Mouse (Mus musculus): ENCODE data around the gene Gm43720.
A peak's percentile ranks its signal among the peaks of the same experiment; 100 is the strongest.

Gm43720 gene

DNA sequence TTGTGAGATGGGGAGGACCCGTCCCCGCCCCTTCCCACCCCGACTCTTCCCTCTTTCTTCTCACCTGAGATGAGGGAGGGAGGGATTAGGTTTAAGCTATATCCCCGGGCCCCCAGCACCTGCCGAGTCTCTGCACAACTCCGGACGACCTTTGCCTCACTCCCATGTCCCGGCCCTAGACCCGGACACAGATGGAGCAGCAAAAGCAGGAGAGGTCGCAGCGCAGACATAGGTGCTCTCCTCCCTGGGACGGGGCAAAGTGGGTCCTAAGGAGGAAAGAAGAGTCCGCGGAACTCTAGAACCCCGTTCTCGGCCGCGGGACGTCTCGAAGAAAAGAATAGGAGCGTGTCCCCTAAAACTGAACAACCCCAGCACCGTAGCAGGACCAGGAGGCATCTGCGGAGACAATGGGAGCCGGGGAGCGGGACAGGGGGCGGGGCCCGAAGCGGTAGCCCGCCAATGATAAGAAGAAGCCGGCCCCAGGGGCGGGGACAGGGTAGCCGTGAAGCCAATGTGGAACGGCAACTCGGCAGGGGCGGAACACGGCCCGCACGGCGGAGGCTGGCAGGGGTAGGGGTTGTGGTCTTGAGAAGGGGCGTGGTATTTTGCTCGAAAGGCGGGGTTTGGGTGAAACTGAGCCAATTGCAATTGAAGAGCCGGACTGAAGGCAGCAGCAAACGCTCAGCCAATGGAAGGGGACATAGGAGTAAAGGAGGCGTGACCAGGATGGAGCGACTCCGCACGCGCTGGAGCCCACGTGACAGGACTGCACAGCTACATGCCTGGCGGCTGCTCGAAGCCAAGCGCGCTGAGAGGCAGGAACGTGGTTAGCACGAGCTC is at the start of gene Gm43720, which contains the start of the genes Gpc2 and Stag3:
TSS of gene Gm43720 (minus strand) at position 374 of the 840 bp plus-strand sequence.
TSS of gene Gpc2 (minus strand) at position 421 of the 840 bp plus-strand sequence.
TSS of gene Stag3 (plus strand) at position 656 of the 840 bp plus-strand sequence.
- DNase-seq (ENCODE audit: low spot score in 2 of 2): peak; percentile 51 to 69

DNA sequence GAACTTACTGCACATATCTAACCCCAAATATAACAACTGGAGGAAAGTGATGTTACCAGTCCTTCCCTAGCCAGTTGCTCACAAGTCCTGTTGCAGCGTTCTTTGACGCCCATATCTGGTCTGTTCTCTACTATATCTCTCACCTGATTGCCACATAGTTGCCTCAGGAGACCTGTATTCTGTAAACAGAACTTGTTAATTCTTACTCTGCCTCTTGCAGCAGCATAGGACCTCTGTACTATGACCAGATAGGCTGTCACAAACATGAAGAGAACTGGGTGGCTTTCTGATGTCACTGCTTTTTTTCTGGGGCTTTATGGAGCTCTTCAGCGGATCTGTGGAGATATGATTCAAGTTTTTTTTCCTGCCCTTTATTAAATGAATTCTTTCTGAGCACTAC is 33.0 kb upstream of the Gm43720 start:
- no peak for DNase-seq (ENCODE audit: low spot score in 2 of 2)

DNA sequence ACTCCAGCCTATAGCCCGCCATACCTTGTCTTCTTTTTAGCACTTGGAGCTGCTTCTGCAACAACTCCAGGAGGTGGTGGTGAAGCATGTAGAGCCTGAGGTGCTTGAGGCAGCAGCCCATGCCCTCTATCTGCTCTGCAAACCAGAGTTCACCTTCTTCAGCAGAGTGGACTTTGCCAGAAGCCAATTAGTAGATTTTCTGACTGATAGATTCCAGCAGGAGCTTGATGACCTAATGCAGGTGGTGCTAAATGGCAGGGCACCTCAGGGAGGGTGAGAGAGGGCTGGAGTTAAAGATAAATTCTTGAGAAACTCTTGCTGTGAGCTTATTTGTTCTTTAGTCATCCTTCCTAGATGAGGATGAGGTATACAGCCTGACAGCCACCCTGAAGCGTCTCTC is 19.9 kb upstream of the Gm43720 start:
- DNase-seq (ENCODE audit: low spot score in 2 of 2): no peak

DNA sequence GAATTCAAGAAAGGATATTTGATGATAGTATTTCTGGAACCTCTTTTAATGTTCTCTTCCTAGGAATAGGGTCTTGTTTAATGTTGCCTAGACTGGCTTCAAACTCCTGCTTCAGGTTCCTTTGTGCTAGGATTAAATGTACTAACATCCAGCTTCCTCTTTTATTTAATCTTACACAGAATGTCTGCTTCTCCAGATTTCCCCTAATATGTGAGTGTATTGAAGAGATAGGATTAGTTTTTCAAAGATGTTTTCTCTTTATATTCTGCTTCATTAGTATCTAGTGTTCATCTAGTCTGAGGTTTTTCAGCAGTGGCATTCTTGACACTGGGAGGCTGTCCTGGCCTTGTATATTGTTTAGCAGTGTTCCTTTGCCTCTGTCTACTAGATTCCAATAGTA is 14.4 kb upstream of the Gm43720 start:
- no peak for DNase-seq (ENCODE audit: low spot score in 2 of 2)

DNA sequence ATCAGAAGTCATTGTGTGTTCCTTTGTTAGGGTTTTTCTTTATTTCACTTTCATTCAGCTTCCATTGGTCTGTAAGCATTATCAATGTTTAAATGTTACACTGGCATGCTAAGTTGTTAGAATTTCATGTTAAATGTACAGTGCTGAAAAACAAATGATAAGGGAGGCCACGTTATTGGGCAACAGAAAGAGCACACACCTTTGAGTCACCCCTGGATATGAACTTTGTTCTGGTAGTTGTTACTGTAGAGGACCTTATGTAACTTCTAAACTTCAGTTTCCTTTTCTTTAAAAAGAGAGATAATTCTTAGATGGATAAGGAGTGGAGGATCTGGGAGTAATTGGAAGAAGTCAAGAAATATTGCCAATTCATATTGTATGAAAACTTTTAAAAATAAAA is 11.9 kb upstream of the Gm43720 start:
- DNase-seq (ENCODE audit: low spot score in 2 of 2): no peak

DNA sequence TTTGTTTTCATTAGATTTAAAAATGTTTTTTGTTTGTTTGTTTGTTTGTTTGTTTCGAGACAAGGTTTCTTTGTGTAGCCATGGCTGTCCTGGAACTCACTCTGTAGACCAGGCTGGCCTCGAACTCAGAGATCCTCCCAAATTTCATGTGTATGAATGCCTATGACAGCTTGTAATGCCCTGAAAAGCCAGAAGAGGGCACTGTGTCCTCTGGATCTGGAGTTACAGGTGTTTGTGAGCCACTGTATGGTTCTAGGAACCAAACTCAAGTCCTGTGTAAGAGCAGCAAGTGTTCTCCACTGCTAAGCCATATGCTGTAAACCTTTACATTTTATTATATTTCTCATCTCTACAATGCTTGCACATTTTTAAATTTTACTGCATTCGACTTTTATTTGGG is 8.1 kb upstream of the Gm43720 start:
- DNase-seq (ENCODE audit: low spot score in 2 of 2): no peak

DNA sequence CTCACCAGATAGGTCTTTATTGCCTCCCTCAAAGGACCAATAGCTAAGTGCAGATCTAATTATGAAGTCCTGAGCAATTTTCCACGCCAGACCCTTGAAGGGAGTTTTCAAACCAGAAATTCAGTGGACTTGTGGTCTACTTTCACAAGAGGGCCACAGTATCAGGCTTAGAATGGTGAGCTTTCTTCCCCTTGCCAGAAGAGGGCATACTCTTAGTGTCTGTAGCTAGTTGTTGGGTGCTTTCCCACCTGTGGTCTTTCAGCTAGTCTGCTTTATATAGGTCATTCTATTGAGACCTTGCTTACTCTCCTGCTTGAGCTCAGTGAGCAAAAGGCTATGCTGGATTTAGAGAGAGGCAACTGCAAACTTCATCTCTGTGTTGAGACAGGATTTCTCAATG is 3.8 kb upstream of the Gm43720 start:
- no peak for DNase-seq (ENCODE audit: low spot score in 2 of 2)

DNA sequence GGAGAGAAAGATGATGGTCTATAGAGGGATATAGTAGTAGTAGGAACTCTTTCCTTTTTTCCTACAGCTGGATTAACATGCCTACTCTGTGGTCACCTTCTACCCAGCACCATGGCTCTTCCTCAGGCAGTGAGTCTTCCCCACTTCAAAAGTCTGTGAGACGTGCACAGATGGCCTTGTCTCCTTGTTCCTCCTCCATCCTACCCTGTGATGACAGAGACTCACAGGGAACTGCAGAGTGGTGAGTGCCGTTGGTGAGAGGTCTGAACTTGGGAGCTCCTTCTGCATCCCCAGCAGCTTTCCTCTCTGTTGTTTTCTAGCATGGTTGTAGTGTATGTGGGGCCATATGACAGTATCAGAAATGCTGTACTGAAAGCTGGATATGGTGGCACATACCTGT is 2.0 kb upstream of the Gm43720 start:
- DNase-seq (ENCODE audit: low spot score in 2 of 2): no peak

DNA sequence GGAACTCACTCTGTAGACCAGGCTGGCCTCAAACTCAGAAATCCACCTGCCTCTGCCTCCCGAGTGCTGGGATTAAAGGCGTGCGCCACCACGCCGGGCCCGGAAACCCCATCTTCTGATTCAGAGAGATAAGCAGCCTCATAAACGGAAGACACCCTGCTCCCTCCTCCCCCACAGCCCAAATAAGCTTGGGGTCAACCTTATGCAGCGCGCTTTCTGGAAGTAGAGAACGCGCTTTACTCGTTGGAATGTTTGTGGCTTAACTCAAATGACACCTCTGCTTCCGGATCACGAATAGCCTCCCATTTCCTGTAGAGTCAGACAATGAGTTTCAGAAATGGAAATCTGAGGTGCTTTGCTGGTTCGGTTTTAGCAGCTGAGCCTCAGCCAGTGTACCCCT is 1.1 kb upstream of the Gm43720 start:
- DNase-seq (ENCODE audit: low spot score in 2 of 2): no peak

DNA sequence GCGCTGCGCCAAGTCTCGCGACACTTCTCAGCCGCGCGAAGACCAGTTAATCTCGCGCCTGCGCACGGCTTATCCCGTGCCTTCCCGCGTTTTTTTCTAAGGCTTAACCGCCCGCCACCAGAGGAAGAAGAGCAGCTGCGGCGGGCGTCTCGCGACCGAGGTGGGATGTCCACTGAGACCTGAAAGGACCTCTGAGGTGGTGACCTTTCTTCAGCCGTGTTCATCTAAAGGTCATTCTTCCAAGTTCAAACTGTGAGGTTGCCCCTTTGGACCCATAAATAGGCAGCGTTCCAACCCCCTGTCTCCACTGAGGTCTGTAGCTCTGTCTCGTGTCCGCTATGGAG is 639 bp upstream of the Gm43720 start:
- DNase-seq (ENCODE audit: low spot score in 2 of 2): no peak

DNA sequence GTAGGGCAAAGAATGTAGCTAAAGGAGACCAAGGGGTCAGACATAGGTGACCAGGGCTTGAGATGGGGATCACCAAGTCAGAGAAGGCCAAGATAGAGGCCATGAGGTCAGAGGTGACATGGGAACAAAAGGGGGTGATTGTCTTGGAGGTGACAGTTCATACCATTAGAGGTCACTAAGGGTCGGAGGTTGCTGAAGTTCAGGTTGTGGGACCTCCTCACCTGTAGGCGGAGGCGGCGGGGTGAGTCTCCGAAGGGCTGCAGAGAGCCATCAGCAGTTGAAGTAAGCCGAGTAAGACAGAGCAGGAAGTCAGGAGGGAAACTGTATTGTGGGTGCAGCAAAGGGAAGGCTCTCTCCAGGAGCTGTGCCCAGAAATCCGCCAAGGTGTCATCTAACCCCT is 1.8 kb downstream of the Gm43720 start:
- DNase-seq (ENCODE audit: low spot score in 2 of 2): no peak

DNA sequence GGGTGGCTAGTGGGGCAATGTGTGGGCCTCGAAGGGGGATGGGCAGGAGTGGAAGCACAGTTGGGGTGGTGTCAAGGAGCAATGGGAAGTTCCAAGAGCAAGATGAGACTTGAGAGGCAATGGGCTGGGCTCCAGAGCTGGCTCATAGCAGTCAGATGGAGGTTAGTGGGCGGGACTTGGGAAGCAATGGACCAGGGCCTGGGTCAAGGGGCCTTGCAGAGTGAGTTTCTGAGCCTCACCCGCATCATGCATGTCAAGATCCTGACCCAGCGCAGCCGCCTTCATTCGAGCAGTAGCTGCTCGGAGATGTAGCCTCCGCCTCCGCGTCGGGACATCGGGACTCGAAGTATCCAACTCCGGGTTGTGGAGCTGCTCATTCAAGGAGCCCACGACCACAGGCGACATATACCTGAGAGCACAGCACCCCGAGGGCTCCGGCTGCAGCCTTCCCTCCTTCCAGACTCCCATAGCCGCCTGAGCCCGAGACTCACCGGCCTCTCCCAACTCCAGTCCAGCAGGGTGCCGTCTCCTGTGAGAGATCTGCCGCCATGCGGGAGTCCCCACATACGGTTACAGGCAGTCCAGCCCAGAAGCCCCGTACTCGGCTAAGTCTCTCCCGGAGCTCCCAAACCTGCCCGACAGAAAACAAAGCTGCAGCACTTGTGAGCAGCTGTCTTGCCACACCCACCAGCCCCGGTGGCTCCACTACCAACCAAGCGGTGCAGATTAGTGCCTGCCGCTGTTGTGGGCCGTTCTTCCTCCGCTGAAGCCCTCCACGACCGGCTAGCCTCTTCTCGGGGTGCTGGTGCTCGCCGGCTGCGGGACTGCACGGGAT is 4.3 kb downstream of the Gm43720 start:
- DNase-seq (ENCODE audit: low spot score in 2 of 2): no peak

DNA sequence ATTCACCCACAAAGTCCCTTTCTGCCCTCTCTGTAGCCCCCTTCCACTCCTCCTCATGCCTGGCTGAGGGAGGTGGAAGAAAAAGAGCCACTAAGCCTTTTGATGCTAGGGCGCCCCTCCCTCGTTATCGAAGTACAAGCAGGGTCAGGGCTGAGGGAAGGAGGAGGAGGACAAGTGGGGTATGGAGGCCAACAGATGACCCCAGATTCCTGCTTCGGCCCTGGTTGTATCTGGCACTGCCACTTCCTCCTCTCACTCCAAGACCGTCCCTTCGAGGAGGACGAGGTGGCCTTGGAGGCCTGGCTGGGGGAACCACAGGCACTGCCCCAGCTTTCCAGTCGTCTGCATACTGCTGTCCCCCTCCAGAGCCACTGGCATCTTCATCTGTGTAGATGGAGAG is 5.6 kb downstream of the Gm43720 start:
- no peak for DNase-seq (ENCODE audit: low spot score in 2 of 2)

DNA sequence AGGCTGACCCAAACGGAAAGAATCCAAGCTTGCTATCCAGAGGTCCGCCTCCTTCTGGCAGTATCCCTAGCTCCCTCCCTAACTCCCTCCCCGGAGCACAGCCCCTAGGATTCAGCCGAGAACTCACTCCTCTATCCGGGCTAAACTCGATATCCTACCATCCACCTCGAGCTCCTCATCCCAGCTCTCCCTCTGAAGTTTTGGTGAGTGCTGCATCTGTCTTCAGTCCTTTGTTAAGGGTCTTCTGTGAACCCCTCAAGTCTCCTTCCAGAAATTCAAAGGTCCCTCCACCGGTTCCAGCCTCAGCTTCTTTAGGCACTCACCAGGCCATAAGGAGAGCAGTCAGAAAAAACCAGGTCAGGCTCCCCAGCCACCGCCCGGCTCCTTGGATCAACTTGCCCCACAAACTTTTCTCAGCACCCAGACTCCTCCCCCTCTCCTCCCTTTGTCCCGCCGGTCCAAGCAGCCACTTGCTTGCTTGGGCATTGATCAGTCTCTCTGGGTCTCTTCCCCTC is 7.3 kb downstream of the Gm43720 start, which contains the start of gene Gal3st4:
TSS of gene Gal3st4 (minus strand) at position 432 of the 515 bp plus-strand sequence.
- DNase-seq (ENCODE audit: low spot score in 2 of 2): no peak

DNA sequence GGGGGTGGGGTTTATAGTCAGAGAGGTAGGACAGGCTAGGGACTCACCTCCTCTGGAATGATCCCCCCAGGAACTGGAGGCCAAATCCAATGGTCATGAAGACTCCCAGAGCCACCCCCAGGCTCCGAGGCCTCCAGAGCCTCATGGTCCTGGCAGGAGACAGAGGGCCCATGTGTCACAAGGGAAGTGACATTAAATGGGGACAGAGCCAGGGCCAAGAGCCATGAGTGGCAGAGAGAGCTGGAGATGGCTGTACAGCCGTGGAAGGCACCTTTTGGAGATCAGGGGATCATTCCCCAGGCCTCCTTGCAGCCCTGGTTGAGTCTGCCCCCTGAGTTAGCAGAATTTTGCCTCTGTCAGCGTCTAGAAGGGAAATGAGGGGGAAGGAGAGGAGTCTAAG is 8.5 kb downstream of the Gm43720 start:
- no peak for DNase-seq (ENCODE audit: low spot score in 2 of 2)

DNA sequence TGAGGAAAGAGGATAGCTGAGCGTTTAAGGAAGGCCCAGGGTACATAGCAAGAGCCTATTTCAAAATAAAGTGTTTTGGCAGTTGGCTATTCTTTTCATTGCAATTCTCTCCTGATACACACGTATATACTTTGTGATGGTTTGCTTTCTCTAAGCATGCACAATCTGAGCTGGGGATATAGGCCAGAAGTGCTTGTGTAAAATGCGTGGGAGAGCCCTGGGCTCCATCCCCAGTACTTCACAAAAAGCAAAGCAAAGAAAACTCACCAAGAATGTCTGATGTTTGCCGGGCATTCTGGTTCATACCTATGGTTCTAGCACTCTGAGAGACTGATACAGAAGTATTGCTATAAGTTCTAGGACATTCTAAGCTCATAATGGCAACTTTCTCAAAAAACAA is 10.8 kb downstream of the Gm43720 start:
- DNase-seq (ENCODE audit: low spot score in 2 of 2): no peak

DNA sequence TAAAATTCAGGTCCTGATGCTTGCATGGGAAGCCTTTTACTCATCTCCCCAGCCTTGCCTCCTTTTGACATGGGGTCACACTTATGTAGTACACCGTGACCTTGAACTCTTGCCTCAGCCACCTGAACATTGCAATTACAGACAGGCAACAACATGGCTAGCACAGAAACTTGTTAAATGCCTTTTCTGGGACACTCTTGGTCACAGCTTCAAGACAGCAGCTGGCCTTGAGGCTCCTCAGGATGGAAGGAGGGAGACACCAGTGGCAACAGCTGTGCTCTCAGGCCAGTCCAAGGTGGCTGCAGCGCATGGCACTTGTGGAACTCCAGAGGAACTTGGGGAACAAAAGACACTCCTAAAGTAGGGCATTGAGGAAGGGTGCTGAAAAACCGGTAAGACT is 12.6 kb downstream of the Gm43720 start:
- DNase-seq (ENCODE audit: low spot score in 2 of 2): no peak

DNA sequence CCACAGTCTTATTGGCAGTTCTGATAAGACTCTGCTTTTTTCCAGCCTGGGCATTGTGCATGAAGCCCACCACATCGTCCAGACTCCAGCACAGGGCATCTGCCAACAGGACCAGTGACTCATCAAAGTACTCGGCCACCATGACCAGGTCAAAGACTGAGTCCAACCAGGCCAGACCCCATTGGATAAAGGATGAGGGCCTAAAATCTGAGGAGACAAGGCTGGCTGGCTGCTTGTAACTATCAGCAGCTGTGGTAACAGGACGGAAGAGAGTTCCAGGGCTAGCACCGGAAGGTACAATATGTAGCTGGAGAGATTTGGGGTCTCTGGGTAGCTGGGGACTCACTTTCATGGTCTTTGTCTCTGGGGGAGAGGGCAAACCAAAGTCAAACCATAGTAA is 14.0 kb downstream of the Gm43720 start:
- DNase-seq (ENCODE audit: low spot score in 2 of 2): no peak

DNA sequence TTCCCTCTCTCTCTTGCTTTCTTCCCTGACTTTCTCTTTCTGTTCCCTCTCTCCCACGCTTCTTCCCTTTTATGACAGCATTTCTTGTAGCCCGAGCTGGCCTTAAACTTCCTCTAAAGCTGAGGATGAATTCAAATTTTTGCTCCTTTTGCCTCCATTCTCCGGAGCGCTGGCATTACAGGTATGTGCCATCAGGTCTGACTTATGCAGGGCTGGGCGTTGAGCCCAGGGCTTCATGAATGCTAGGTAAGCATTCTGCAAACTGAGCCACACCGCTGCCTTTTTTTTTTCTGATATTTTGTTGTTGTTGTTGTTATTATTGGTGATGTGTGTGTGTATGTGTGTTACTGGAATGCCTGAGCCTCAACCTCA is 15.6 kb downstream of the Gm43720 start:
- DNase-seq (ENCODE audit: low spot score in 2 of 2): no peak

DNA sequence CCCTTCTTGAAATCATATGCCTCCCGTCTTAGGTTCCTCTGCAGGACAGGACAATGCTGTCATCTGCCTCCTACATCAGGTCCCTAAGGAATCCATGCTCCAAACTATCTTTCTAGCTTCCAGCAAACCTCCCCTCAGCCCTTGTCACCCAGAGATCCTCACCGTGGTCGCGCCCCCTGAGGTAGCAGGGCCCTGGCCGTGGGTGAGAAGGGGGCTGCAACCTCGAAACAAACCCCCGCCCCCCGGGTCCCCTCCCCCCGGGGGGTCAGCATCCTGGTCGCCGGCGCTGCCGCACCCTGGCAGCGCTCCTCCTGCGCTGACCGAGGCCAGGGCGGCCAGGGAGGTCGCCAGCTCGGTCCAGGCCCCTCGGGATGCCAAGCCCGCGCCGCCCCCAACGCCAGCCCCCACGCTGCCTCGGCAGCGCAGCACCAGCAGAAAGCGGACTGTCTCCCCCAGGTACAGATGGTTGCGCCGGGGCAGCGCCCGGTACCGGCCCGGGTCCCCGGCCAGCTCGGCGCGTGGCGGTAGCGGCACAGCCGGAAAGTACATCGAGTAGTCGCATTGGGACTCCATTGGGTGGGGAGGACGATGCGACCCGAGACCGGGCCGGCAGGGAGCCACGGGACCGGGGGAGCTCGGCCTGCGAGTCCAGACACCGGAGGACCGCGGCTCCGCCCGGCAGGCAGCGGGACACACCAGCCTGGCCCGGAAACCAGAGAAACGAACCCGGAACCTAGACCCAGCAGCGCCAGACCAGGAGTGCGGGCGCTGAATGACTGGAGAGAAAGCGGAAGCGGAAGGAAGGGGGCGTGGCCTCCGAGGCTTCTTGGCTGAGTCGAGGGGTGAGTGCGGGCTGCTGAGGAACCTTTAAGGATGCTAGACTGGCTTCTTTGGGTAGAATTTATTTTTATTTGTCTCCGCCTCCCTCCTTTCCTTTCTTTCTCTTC is 16.2 kb downstream of the Gm43720 start, which contains the start of gene BC037034:
TSS of gene BC037034 (minus strand) at position 774 of the 947 bp plus-strand sequence.
- DNase-seq (ENCODE audit: low spot score in 2 of 2): peak; percentile 88 to 90

DNA sequence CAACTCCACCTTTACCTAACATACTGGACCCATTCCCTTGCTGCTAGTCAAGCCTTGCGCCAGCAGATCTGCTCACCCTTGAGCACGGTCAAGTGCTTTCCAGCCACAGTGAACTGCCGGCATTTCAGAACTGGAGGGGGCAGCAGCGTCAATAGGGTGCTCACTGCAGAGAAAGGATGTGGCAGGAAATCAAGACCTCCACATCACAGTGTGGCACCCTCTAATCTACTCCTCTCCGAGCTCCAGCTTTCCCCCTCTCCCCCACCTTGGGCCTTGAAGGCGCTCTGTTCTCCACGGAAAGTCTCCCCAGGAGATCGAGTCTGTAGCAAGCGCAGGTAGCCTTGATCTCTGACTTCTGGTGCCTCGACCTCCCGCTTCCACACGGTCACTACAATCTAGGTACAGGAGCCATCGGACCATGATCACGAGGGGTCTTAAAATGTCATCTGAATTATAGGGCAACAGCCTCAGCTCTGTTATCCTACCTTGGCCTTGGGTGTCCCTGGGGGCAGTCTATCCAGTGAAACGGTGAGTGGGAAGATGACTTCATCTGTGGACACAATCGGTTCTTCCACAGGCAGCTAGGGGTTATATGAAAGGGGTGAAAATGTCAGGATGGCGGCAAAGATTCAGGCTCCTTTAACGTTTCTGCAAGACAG is 17.0 kb downstream of the Gm43720 start:
- DNase-seq (ENCODE audit: low spot score in 2 of 2): no peak
